Mouse (Mus musculus) liver, embryonic 16.5 days (tissue): ENCODE measurements at regions not wholly inside any gene's neighbourhood (a gene's known extent, or its start where the extent isn't known, plus 50 kb on each side); places are given as distances from the start of the nearest gene placed in this dataset.

Experiments used
- ATAC-seq: fragments of 200-750 bp; cut with Nextera tagmentation; 2 replicates; pipeline ENCODE4 v1.8.0; 2017; ENCODE audit warnings: low read depth, mild to moderate bottlenecking, moderate number of reproducible peaks, moderate library complexity
- H3K27ac ChIP-seq: fragments of 300-500 bp; sonication (generic); 2 replicates; pipeline ENCODE4 v1.5.1; 2014; ENCODE audit warnings: mild to moderate bottlenecking, low read length
- H3K27me3 ChIP-seq: fragments of 300-500 bp; sonication (generic); 2 replicates; pipeline ENCODE4 v1.6.1; 2014; ENCODE audit warnings: low read depth, low read length, mixed read lengths; ENCODE audit not compliant: control insufficient read depth, insufficient read depth
- H3K36me3 ChIP-seq: fragments of 300-500 bp; sonication (generic); 2 replicates; pipeline ENCODE4 v1.6.1; 2014; ENCODE audit warnings: mild to moderate bottlenecking; ENCODE audit not compliant: control insufficient read depth, insufficient read depth
- H3K4me1 ChIP-seq: fragments of 300-500 bp; sonication (generic); 2 replicates; pipeline ENCODE4 v1.6.1; 2014; ENCODE audit warnings: low read depth, low read length, mixed read lengths; ENCODE audit not compliant: control insufficient read depth
- H3K4me2 ChIP-seq: fragments of 300-500 bp; sonication (generic); 2 replicates; pipeline ENCODE4 v1.6.1; 2014; ENCODE audit warnings: low read depth, low read length, mixed read lengths
- H3K4me3 ChIP-seq: fragments of 300-500 bp; sonication (generic); 2 replicates; pipeline ENCODE4 v1.5.1; 2014; ENCODE audit warnings: low read depth, mild to moderate bottlenecking, low read length
- H3K9ac ChIP-seq: fragments of 300-500 bp; sonication (generic); 2 replicates; pipeline ENCODE4 v1.6.1; 2014; ENCODE audit warnings: low read depth, low read length
- H3K9me3 ChIP-seq: fragments of 300-500 bp; sonication (generic); replicated peaks from 2 replicates; pipeline ENCODE4 v1.6.1; 2016; ENCODE audit warnings: low read length; ENCODE audit not compliant: control insufficient read depth
- whole genome bisulfite sequencing: fragments of 180-500 bp; shearing (Covaris S2); extraction: QIAGEN DNeasy Blood & Tissue Kit; methylation state at CpG from one replicate; pipeline ENCODE4 v1.1.7; 2014; ENCODE audit not compliant: insufficient replicate concordance; 5-methylcytosine and 5-hydroxymethylcytosine counted together

- Histone ChIP-seq H3K4me3 (no peak overlapping the region), H3K27ac (no peak overlapping the region), H3K9ac (no peak overlapping the region), H3K27me3 (no peaks in the 10 kb centered on the region), H3K36me3 (no peaks in the 10 kb centered on the region), H3K9me3 (no peaks in the 10 kb centered on the region), H3K4me2 (no peak overlapping the region), H3K4me1 (peaks cover 12% of the 10 kb centered on the region)
- peak; percentile 70 for ATAC-seq
- 30% methylated on average over 11 of the region's 11 CpGs for WGBS
Measured at GRCm38 (mm10) chr9:116335561-116336478, 160.7 kb upstream of the Tgfbr2 start.

- Histone ChIP-seq H3K9me3 (no peaks in the 10 kb centered on the region), H3K4me3 (no peak overlapping the region), H3K4me1 (peaks cover 12% of the 10 kb centered on the region), H3K4me2 (no peak overlapping the region), H3K9ac (no peak overlapping the region), H3K27me3 (no peaks in the 10 kb centered on the region), H3K27ac (no peak overlapping the region), H3K36me3 (no peaks in the 10 kb centered on the region)
- no peak for ATAC-seq
- WGBS: 51% methylated on average over 6 of the region's 6 CpGs
Measured at GRCm38 (mm10) chr9:116333956-116334463, 158.8 kb upstream of the Tgfbr2 start.

- H3K9me3 ChIP-seq: no peaks in the 10 kb centered on the region
- no peak overlapping the region for H3K4me2 ChIP-seq
- H3K4me1 ChIP-seq: peaks cover 10% of the 10 kb centered on the region
- ATAC-seq: no peak
- H3K9ac ChIP-seq: no peak overlapping the region
- H3K36me3 ChIP-seq: no peaks in the 10 kb centered on the region
- H3K27ac ChIP-seq: no peak overlapping the region
- no peak overlapping the region for H3K4me3 ChIP-seq
- WGBS: 65% methylated on average over 5 of the region's 5 CpGs
- no peaks in the 10 kb centered on the region for H3K27me3 ChIP-seq
Measured at GRCm38 (mm10) chr9:116332485-116333118, 157.4 kb upstream of the Tgfbr2 start.

- no peaks in the 10 kb centered on the region for H3K36me3 ChIP-seq
- H3K27me3 ChIP-seq: no peaks in the 10 kb centered on the region
- no peak overlapping the region for H3K9ac ChIP-seq
- no peak overlapping the region for H3K4me3 ChIP-seq
- H3K4me1 ChIP-seq: peaks cover 4% of the 10 kb centered on the region
- ATAC-seq: no peak
- no peak overlapping the region for H3K27ac ChIP-seq
- whole genome bisulfite sequencing: 47% methylated on average over 2 of the region's 2 CpGs
- no peak overlapping the region for H3K4me2 ChIP-seq
- H3K9me3 ChIP-seq: no peaks in the 10 kb centered on the region
Measured at GRCm38 (mm10) chr9:116331406-116331805, 156.2 kb upstream of the Tgfbr2 start.

- Histone ChIP-seq H3K4me3 (no peak overlapping the region), H3K9me3 (no peaks in the 10 kb centered on the region), H3K36me3 (no peaks in the 10 kb centered on the region), H3K4me1 (peaks cover 3% of the 10 kb centered on the region), H3K9ac (no peak overlapping the region), H3K4me2 (no peak overlapping the region), H3K27me3 (no peaks in the 10 kb centered on the region), H3K27ac (no peak overlapping the region)
- no peak for ATAC-seq
- WGBS: 30% methylated on average over 5 of the region's 5 CpGs
Measured at GRCm38 (mm10) chr9:116330796-116331195, 155.6 kb upstream of the Tgfbr2 start.

GRCm38 (mm10) chr9:116329147-116329546, 154.0 kb upstream of the Tgfbr2 start:
- H3K4me1 ChIP-seq: no peaks in the 10 kb centered on the region
- H3K27ac ChIP-seq: no peak overlapping the region
- no peak overlapping the region for H3K4me2 ChIP-seq
- no peak overlapping the region for H3K9ac ChIP-seq
- no peak overlapping the region for H3K4me3 ChIP-seq
- no peak for ATAC-seq
- H3K36me3 ChIP-seq: no peaks in the 10 kb centered on the region
- H3K27me3 ChIP-seq: no peaks in the 10 kb centered on the region
- 38% methylated on average over 5 of the region's 5 CpGs for WGBS
- H3K9me3 ChIP-seq: no peaks in the 10 kb centered on the region

GRCm38 (mm10) chr9:116328201-116328600, 153.0 kb upstream of the Tgfbr2 start:
- WGBS: 31% methylated on average over 3 of the region's 3 CpGs
- no peak overlapping the region for H3K27ac ChIP-seq
- H3K27me3 ChIP-seq: no peaks in the 10 kb centered on the region
- no peaks in the 10 kb centered on the region for H3K4me1 ChIP-seq
- no peak overlapping the region for H3K4me3 ChIP-seq
- no peaks in the 10 kb centered on the region for H3K36me3 ChIP-seq
- H3K4me2 ChIP-seq: no peak overlapping the region
- no peaks in the 10 kb centered on the region for H3K9me3 ChIP-seq
- H3K9ac ChIP-seq: no peak overlapping the region
- ATAC-seq: no peak

- H3K4me1 ChIP-seq: no peaks in the 10 kb centered on the region
- H3K27me3 ChIP-seq: no peaks in the 10 kb centered on the region
- no peak overlapping the region for H3K9ac ChIP-seq
- WGBS: 58% methylated on average over 2 of the region's 2 CpGs
- H3K9me3 ChIP-seq: no peaks in the 10 kb centered on the region
- no peak for ATAC-seq
- H3K4me2 ChIP-seq: no peak overlapping the region
- H3K36me3 ChIP-seq: no peaks in the 10 kb centered on the region
- H3K27ac ChIP-seq: no peak overlapping the region
- H3K4me3 ChIP-seq: no peak overlapping the region
Measured at GRCm38 (mm10) chr9:116327080-116327479, 151.9 kb upstream of the Tgfbr2 start.

- Histone ChIP-seq H3K27me3 (no peaks in the 10 kb centered on the region), H3K4me3 (no peak overlapping the region), H3K27ac (no peak overlapping the region), H3K4me1 (no peaks in the 10 kb centered on the region), H3K9me3 (no peaks in the 10 kb centered on the region), H3K36me3 (no peaks in the 10 kb centered on the region), H3K4me2 (no peak overlapping the region), H3K9ac (no peak overlapping the region)
- ATAC-seq: no peak
- WGBS: 51% methylated on average over 4 of the region's 4 CpGs
Measured at GRCm38 (mm10) chr9:116324971-116325370, 149.8 kb upstream of the Tgfbr2 start.
